Mouse (Mus musculus): ENCODE measurements at regions not wholly inside any gene's neighbourhood (a gene's known extent, or its start where the extent isn't known, plus 50 kb on each side); places are given as distances from the start of the nearest gene placed in this dataset.

DNA sequence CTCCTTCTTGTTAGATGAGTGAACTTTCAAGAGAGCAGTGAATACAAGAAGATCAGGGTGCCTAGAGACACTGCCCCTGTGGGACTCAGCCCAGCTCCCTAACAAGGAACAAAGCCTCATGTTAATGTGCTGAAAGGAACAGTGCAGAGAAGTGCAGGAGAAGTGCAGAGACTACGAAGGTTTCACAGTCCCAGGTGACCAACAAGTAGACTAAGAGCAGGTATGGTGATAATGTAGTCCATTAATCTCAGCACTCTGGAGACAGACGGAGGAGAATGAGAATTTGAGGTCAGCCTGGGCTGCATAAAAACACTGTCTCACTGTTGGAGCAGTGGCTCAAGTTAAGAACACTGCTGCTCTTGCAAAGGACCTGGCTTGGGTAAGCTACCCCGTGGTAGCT is 144.1 kb downstream of the Zfp36l1 start:
- DNase-seq (ENCODE audit: low spot score in 2 of 2) = no peak

DNA sequence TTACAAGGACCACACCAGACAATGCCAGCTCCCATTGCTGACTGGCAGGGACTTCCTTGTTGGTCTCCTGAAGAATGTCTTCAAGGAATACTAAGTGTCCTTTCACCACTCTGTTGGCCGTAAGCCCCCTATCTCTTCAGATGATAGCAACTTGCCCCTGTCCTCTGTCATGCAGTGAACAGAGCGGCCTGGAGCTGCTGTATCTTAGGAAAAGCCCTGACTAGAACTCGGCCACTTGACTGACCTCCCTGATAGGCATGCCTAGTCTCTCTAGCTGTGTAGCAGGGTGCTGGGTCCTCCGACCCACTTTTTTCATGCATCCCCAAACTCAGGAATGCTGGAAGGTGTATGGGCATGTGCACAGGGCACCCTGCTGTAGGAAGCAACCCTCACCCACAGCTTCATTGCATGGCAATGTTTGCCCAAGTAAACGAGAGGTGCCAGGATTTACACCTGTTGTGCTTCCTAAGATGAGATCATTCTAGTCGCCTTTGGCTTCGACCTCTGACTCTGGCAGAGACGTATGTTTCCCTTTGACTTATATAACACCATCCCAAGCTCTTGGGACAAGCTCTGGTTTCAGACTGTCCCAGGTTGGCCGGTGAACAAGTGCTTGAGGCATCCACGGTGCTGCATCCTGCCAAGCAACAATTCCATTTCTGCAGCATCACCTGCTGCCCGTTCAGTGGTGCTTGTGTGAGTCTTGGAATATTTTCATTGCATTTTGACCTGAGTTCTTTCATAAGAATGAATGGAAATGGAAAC is 145.1 kb downstream of the Zfp36l1 start:
- no peak for DNase-seq (ENCODE audit: low spot score in 2 of 2)

DNA sequence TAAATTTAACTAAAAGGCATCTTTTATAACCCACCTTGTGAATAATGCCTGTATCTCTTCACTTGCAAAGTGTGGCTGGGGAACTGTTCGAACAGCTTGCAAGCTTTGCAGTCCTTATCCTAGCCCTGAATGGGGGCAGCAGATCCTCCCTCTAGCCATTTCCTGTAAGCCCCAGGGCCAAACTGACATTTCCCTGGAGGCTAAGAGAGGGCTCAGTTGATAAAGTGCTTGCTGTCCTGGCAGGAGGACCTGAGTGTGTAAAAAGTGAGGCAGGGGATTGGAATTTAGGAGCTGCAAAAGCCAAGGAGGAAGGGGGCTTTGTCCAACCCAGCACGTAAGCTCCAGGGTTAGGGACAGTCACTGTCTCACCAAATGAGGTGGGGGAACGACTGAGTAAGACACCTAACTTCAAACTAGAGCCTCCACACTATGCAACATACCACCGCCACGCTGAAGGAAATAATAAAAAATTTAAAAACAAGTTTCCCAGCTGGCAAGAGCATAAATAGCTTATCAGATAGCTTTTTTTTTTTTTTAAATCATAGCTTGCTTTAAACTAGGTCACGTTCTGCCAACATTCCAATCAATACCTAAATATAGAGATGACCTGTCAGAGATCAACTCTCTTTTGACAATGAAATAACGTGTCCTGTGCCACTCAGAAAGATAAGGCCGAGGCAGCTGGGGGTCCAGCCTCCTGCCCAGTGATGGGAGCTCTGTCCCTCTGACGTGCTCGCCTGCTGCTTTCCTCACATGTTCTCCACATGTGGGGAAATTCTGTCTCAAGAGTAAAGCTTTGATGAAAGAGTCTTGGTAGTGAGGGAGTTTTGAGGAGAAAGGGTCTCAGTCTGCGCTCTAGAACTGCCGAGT is 146.0 kb downstream of the Zfp36l1 start:
- no peak for DNase-seq (ENCODE audit: low spot score in 2 of 2)

DNA sequence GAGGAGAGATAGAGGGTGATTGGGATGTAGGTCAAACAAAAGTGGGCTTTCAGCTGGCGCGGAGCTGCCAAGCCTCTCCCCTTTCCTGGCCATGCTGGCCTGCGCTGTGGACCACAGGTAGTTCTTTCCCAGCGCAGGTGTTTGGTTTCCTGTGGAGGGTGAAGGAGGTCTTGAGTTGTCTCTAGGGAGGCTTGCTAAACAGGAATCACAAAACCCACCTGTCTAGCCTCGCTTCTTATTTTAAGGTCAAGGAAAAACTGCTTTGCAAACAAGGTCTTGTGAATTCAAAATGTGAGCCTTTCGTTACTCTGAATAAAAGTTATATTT is 146.6 kb downstream of the Zfp36l1 start:
- no peak for DNase-seq (ENCODE audit: low spot score in 2 of 2)

DNA sequence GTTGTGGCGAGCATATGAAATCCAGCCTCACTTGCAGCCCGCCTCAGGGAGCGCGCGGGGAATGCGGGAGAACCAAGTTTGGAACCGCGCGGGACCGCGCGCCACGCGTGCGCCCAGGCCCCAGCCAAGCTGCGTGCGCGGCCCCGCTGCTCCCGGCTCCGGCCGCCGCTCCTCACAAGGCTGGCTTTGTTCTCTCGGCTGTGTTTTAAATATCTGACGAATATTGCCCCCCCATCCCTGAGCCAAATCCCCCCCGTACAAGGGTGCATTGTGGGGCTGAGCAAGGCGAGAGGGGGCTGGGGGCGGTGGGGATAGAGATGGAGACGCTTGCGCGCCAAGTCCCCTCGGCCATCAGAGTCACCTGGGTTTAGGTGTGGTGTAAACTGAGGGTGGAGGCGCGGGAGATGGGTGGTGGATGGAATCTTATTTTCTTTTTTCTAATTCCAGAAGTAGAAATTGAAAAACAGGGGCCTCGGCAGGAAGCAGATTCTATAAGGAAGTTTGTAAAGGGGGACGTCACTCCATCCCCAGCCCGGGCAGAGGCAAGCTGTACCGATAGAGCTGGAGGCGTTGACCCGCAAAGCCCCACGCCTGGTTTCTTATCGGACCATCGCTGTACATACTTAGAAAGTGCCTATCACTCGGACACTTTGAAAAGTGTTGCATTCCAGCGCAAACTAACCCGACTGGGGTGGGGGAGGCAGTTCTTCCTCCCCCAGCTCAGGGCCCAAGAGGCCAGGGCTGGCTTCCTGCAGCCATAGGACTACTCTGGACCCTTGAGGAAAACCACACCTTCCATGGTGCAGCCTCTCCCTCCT is 147.1 kb downstream of the Zfp36l1 start:
- peak; percentile 37 to 43 for DNase-seq (ENCODE audit: low spot score in 2 of 2)

DNA sequence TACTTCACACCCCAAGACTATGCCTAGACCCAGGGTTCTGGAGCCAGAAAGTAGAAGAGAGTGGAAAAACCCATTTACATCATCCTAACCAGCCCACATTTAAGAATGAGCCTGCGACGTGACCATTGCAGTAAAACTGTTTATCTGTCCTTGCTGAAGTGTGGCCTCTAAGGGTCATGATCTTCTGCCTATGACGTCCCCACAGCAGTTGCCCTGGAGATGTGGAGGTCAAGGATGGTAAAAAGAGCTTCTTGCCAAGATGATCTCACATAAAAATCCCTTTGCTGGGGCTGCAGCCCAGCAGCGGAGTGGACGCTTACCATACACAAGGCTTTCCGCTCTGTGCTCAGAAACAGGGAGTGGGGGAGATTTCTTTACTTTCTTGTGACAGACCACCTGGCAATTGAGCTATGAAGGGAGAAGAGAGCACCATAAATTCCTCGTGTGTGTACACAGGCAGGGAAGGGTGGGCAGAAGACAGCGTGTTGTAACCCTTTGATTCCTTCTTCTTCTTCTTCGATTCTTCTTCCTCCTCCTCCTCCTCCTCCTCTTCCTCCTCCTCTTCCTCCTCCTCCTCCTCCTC is 149.3 kb downstream of the Zfp36l1 start:
- DNase-seq (ENCODE audit: low spot score in 2 of 2) = no peak

DNA sequence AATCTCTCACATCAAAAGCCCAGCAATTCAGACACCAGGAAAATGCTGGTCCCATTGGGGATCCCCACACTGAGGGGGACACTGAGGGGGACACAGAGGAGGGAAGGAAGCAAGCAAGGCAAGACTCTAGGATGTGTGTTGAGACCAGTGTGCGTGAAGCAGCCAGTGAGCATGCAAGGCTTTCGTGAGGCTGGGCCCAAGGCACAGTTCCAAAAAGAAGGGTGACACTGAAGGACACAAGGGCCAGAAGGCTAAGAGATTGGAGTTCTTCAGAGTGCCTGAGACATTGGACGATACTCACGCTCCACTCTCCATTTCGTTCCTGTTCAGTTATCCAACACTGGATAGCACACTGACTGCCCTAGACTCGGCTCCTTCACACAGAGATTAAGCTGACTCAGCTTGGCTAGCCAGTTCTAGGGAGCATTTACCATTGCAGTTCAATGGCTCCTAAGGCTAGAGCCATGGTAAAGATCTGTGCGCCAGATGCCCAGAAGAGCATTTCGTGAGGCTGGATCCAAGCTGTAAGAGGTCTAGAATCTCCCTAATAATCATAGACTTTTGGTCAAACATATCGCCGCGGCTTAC is 150.1 kb downstream of the Zfp36l1 start:
- no peak for DNase-seq (ENCODE audit: low spot score in 2 of 2)

DNA sequence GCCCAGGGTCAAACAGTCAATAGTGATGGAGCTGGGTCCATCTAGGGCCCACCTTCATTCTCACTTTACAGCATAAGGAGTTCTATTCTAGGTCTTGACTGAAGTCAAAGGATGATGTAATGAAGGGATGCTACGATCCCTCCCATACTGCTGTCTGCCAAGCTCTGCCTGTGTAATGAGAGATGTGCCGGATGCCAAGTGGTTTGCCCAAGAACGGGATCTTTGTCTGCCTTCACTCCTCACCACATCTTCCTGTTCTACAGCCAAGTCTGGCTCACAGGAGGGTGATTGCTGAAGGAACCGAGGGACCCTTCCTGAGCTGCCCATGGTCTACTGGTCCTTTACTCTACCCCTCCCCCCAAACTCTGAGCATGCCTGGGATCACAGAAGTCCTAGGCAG is 150.9 kb downstream of the Zfp36l1 start:
- no peak for DNase-seq (ENCODE audit: low spot score in 2 of 2)

DNA sequence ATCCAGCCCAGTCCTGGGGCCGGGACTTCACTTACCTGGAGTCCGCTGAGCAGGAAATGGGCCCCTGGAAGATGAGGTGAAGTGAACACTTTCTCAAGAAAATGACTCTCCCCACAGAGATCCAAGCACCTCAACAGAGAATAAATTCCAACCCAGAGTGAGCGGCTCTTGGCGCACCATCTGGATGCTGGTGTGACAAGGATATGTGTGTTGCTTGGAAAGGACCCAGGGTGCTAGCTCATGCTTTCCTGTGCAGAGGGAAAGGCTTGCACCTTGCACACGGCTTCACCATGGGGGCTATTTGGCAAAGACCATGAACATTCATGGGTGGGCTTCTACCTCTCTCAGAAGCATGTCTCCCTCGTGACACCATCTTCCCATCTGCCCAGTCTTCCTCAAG is 151.7 kb downstream of the Zfp36l1 start:
- no peak for DNase-seq (ENCODE audit: low spot score in 2 of 2)

DNA sequence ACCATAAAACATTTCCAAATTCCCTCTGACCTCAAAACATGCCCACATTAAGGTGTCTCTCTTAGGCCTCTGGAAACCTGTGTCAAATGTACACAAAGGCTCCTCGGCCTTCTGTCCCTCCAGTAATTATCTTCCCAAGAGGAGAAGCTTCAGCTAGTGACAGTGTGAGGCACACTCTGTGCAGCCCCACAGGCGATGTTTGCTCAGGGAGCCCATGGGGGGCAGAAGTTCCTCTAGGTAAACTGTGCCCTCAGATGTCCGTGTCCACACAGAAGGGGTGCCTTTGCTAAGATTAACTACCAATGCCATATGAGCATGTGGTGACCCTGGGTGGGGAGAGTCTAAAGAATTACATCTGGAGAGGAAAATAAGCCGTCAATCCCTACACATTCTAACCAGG is 152.4 kb downstream of the Zfp36l1 start:
- no peak for DNase-seq (ENCODE audit: low spot score in 2 of 2)

DNA sequence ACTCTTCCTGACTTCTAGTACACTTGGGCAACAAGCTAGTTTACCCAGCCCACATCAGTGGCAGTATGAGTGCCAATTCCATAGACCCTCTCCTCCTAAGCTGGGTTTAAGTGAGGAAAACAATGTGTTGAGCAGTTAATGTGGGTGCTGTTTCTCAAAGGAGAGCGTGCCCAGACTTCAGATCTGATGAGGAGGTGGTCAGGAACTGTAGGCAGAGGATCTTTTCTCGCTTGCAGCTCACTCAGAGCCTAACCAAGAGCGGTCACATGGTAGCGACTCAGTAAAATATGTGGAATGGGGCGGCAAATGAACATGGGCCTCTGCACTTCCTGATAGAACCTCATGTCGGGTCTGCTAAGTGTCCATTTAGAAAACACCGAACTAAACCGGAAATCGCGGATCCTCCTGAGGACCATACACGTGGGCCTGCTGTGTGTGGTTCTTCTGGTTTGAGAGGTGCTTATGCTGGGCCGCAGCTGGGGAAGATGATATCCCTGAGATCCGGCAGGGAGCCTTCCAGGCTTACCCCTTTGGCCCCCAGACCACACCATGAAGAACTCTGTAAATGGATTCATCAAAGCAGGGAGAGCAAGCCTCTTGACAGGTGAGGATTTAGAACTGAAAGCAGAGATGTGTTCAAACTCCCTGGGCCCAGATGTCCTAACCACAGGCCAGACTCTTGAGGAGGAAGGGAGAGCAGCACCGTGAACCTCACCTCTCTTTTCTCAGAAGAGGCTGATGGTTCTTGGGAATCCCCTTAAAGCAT is 153.1 kb downstream of the Zfp36l1 start:
- DNase-seq (ENCODE audit: low spot score in 2 of 2) = no peak

DNA sequence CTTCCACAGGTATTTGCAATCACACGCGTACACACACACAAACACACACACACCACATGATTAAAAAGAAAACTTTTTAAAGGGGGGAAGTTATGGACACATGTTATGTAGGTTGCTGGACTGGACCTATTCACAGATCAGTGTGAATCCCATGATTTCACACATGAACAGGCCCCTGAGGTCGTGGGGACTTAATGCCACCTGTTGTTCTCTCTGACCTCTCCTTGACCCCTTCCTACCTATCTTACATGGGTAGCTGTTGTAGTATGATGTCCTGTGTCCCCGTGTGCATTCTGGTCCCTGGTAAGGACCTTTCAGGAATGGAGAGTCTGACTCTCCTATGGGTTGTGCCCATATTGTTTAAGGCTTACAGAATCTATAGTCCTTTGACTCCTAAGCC is 155.6 kb downstream of the Zfp36l1 start:
- DNase-seq (ENCODE audit: low spot score in 2 of 2) = no peak

DNA sequence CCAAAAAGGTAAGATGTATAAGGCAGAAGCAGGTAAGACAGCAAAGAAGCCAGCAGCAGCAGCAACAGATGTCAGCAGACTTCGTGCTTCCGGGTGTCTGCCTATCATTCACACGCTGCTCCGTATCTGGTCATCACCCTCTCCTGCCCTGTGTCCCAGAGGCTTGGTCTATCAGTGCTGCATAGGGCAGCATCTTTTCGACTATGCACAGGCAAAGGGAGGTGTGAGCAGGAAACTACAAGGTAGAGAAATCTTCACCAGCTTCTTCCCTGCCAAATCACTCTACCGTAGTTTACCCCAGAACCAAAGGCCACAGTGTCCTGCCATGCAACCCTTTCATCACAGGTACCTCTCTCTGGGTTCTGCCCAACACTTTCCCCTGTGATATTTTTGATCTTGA is 156.5 kb downstream of the Zfp36l1 start:
- no peak for DNase-seq (ENCODE audit: low spot score in 2 of 2)

DNA sequence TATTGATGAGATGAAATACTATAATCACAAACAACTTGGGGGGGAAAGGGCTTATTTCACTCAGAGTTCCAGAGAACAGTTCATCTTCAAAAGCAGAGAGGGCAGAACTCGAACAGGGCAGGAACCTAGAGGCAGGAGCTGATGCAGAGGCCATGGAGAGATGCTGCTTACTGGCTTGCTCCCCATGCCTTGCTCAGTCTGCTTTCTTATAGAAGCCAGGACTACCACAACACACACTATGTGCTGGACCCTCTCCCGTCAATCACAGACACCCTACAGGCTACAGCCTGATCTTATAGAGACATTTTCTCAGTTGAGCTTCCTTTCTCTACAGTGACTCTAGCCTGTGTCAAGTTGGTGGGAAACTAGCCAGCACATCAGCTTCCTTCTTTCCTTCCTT is 157.3 kb downstream of the Zfp36l1 start:
- DNase-seq (ENCODE audit: low spot score in 2 of 2) = no peak

DNA sequence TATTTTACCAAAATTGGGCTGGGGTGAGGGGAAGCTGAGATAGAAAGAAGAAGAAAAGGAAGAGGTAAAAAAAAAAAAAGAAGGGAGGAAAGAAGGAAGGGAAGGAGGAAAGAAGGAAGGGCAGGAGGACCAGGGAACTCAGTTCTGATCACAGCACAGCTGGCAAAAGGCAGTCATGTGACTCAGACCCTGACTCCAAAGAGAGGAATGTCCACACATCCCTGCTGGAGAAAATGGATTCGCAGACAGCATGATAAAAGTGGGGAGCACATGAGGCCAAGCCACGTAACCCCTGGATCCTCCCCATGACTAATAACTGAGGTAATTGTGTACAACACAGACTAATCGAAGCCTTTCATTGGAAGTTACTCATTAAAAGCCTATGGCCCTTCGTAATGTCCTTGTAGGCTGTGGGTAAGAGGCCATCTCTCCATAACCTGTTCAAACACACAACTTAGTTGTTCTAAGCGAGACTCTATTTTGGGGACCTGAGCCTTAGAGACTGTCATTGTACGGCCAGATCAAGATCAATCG is 162.2 kb downstream of the Zfp36l1 start:
- DNase-seq (ENCODE audit: low spot score in 2 of 2) = no peak

DNA sequence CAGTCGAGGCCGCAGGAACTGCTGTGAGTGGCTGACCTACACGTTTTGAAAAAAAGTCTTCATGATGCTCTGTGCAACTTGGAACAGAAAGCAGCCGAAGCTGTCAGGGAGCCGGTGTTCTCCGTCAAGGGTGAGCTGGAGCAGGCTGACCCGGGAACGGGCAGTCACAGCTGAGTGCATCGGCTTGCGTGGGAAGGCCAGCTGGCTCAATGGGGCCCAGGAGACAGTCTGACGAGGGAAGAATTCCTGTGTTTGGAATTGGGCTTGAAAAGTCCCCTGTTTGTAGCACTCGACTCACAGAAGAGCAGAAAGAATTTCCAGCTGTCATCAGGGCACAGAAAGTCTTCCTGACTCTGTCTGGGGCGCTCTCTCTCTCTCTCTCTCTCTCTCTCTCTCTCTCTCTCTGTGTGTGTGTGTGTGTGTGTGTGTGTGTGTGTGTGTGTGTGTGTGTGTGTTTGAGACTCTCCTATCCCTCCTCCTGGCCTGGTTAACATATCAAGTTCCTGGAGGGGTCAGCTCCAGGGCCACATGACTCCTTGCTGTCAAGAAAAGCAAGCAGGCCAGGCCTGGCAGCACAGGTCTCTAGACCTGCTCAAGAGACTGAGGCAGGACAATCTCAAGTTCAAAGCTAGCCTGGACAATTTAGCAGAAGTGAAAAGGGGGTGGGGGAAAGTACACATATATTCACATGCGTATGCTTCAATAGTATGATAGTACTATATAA is 163.6 kb downstream of the Zfp36l1 start:
- no peak for DNase-seq (ENCODE audit: low spot score in 2 of 2)

DNA sequence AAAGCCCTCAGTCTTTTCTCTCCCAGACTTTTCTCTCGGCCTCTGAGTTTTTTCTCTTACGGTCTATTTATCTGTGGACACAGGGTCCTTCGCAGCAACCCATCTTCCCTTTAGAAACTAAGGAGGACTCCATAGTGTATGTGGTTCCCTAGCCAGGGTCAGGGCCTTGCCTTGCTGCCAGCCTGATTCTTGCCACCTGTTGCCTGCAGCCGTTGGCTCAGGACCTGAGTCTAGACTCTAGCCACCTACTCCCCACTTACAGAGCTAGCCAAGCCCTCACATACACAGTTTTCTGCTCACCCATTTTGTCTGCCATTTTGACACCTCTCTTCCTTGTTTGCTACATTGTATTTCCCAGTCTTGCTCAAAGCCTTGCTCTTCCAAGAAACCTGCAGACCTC is 165.2 kb downstream of the Zfp36l1 start:
- no peak for DNase-seq (ENCODE audit: low spot score in 2 of 2)

DNA sequence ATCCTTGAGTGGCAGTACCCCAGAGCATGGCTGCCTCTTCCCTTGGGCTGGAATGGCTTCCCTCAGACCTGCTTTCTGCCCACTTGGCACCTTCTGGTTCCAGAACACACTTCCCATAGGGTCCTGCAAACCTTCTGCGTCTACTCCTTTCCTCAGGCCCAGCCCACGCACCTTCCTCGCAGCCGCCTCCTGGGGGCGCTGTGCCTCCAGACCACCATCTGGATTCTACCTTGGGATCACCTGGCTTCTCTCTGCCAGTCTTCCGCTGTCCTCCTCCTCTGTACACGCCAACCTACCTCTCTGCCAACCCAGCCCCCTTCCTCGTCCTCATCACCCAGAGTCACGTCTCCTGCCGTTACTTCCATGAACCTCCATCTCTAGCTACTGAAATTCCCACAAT is 166.0 kb downstream of the Zfp36l1 start:
- no peak for DNase-seq (ENCODE audit: low spot score in 2 of 2)

DNA sequence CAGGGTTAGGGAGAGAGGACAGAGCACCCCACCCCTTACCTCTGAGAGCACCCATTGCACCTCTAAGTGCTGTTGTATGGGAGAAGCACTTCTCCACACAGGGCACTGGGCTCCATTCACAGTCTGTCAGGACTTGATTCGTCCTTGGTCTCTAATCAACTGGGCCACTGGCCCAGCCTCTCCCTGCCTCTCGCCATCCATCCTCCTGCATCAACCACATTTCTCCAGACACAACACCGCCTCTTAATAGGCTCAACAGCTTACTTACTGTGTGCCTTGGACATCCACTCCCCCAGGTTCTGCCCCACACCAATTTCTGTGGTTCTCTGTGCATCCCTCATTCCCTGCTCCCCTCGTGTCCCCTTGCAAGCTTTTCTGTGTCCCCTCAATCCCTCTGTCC is 166.9 kb downstream of the Zfp36l1 start:
- DNase-seq (ENCODE audit: low spot score in 2 of 2) = no peak
